Mouse (Mus musculus) testis, adult 2 months (tissue): ENCODE measurements at regions not wholly inside any gene's neighbourhood (a gene's known extent, or its start where the extent isn't known, plus 50 kb on each side); places are given as distances from the start of the nearest gene placed in this dataset.

Source experiments
- H3K27ac ChIP-seq: fragments of 200-500 bp; 2 replicates; pipeline ENCODE4 v1.5.1; 2012; ENCODE audit warnings: low read depth, low read length; ENCODE audit not compliant: control insufficient read depth, insufficient read depth
- H3K27me3 ChIP-seq: fragments of 200-500 bp; 2 replicates; pipeline ENCODE4 v1.6.1; 2012; ENCODE audit warnings: mild to moderate bottlenecking, low read length, moderate library complexity; ENCODE audit not compliant: control insufficient read depth, insufficient read depth
- H3K36me3 ChIP-seq: fragments of 200-500 bp; 2 replicates; pipeline ENCODE4 v1.6.1; 2012; ENCODE audit warnings: mild to moderate bottlenecking, low read length; ENCODE audit not compliant: control insufficient read depth, insufficient read depth
- H3K4me1 ChIP-seq: fragments of 200-500 bp; 2 replicates; pipeline ENCODE4 v1.6.1; 2012; ENCODE audit warnings: low read length; ENCODE audit not compliant: control insufficient read depth, insufficient read depth
- H3K4me3 ChIP-seq: fragments of 200-500 bp; 2 replicates; pipeline ENCODE4 v1.5.1; 2012; ENCODE audit warnings: low read depth, mild to moderate bottlenecking, low read length, moderate library complexity, mixed read lengths; ENCODE audit not compliant: control insufficient read depth
- CTCF ChIP-seq: fragments of 200-500 bp; IDR thresholded peaks from 2 replicates; pipeline ENCODE4 v1.5.1; 2012; ENCODE audit warnings: low read depth, mild to moderate bottlenecking, inconsistent platforms, low read length, moderate library complexity; ENCODE audit not compliant: control insufficient read depth, insufficient read depth, insufficient replicate concordance
- POLR2A ChIP-seq: fragments of 200-500 bp; IDR thresholded peaks from 2 replicates; pipeline ENCODE4 v1.6.1; 2012; ENCODE audit warnings: low read depth, mild to moderate bottlenecking, inconsistent platforms, low read length, moderate library complexity; ENCODE audit not compliant: control insufficient read depth

GRCm38 (mm10) chr13:101504241-101504640 lies 263.8 kb downstream of the Pik3r1 start:
- Histone ChIP-seq H3K4me3 (no peak overlapping the region), H3K36me3 (no peaks in the 10 kb centered on the region), H3K27ac (no peak overlapping the region), H3K4me1 (no peaks in the 10 kb centered on the region), H3K27me3 (no peaks in the 10 kb centered on the region)
- TF ChIP-seq CTCF (no peak), POLR2A (no peak)

- Histone ChIP-seq H3K27ac (no peak overlapping the region), H3K4me1 (no peaks in the 10 kb centered on the region), H3K4me3 (no peak overlapping the region), H3K36me3 (no peaks in the 10 kb centered on the region), H3K27me3 (no peaks in the 10 kb centered on the region)
- TF ChIP-seq POLR2A (no peak), CTCF (no peak)
Observed at GRCm38 (mm10) chr13:101501845-101502284, 266.2 kb downstream of the Pik3r1 start.

- no peak overlapping the region for H3K4me3 ChIP-seq
- TF ChIP-seq POLR2A (no peak), CTCF (no peak)
- H3K4me1 ChIP-seq = no peaks in the 10 kb centered on the region
- H3K27ac ChIP-seq = no peak overlapping the region
- H3K36me3 ChIP-seq = no peaks in the 10 kb centered on the region
- H3K27me3 ChIP-seq = no peaks in the 10 kb centered on the region
Observed at GRCm38 (mm10) chr13:101501061-101501460, 267.0 kb downstream of the Pik3r1 start.

GRCm38 (mm10) chr13:101491835-101492234 lies 276.2 kb downstream of the Pik3r1 start:
- H3K27ac ChIP-seq = no peak overlapping the region
- TF ChIP-seq POLR2A (no peak), CTCF (no peak)
- no peaks in the 10 kb centered on the region for H3K27me3 ChIP-seq
- no peaks in the 10 kb centered on the region for H3K4me1 ChIP-seq
- H3K36me3 ChIP-seq = no peaks in the 10 kb centered on the region
- H3K4me3 ChIP-seq = no peak overlapping the region

GRCm38 (mm10) chr13:101490961-101491360 lies 277.1 kb downstream of the Pik3r1 start:
- Histone ChIP-seq H3K27ac (no peak overlapping the region), H3K4me1 (no peaks in the 10 kb centered on the region), H3K4me3 (no peak overlapping the region), H3K27me3 (no peaks in the 10 kb centered on the region), H3K36me3 (no peaks in the 10 kb centered on the region)
- TF ChIP-seq CTCF (no peak), POLR2A (no peak)

- Histone ChIP-seq H3K4me3 (no peak overlapping the region), H3K4me1 (no peaks in the 10 kb centered on the region), H3K27me3 (no peaks in the 10 kb centered on the region), H3K36me3 (no peaks in the 10 kb centered on the region), H3K27ac (no peak overlapping the region)
- TF ChIP-seq CTCF = no peak
- TF ChIP-seq POLR2A = no peak
Observed at GRCm38 (mm10) chr13:101487621-101488020, 280.4 kb downstream of the Pik3r1 start.

GRCm38 (mm10) chr13:101485823-101486222 lies 282.2 kb downstream of the Pik3r1 start:
- Histone ChIP-seq H3K4me1 (no peaks in the 10 kb centered on the region), H3K27me3 (no peaks in the 10 kb centered on the region), H3K4me3 (no peak overlapping the region), H3K27ac (no peak overlapping the region), H3K36me3 (no peaks in the 10 kb centered on the region)
- TF ChIP-seq POLR2A (no peak), CTCF (no peak)

GRCm38 (mm10) chr13:101483816-101484215 lies 284.2 kb downstream of the Pik3r1 start:
- no peak for TF ChIP-seq CTCF
- no peak for TF ChIP-seq POLR2A
- Histone ChIP-seq H3K4me1 (no peaks in the 10 kb centered on the region), H3K4me3 (no peak overlapping the region), H3K27me3 (no peaks in the 10 kb centered on the region), H3K27ac (no peak overlapping the region), H3K36me3 (no peaks in the 10 kb centered on the region)
